Mouse (Mus musculus): ENCODE measurements around the gene Man2b1. TPM values are rescaled to one million over a fixed set of nuclear protein-coding genes. Genes with fewer than 3 reads are reported as not detected.
"Not testable (repeated sequence)": the region's sequence is repeated elsewhere in the genome, so short reads cannot be mapped to it uniquely, and the experiment has no call there.

Gene Man2b1
- total RNA-seq, 2 experiments from 2014 or later = 43.2 to 51.8 TPM

- DNase-seq (ENCODE audit: low spot score in 2 of 2) = no peak
Measured at GRCm38 (mm10) chr8:85072364-85072929, 10.6 kb upstream of the Man2b1 start.

- no peak for DNase-seq (ENCODE audit: low spot score in 2 of 2)
Measured at GRCm38 (mm10) chr8:85073041-85073612, 9.9 kb upstream of the Man2b1 start.

- no peak for DNase-seq (ENCODE audit: low spot score in 2 of 2)
Measured at GRCm38 (mm10) chr8:85074167-85074566, 8.9 kb upstream of the Man2b1 start.

- DNase-seq (ENCODE audit: low spot score in 2 of 2) = no peak
Measured at GRCm38 (mm10) chr8:85074617-85075016, 8.5 kb upstream of the Man2b1 start.

- DNase-seq (ENCODE audit: low spot score in 2 of 2) = no peak
Measured at GRCm38 (mm10) chr8:85076001-85076400, 7.1 kb upstream of the Man2b1 start.

GRCm38 (mm10) chr8:85076993-85077392 is 6.1 kb upstream of the Man2b1 start:
- DNase-seq (ENCODE audit: low spot score in 2 of 2) = peak; percentile 67 to 70

- DNase-seq (ENCODE audit: low spot score in 2 of 2) = peak in 1 of 2 experiments; percentile 55
Measured at GRCm38 (mm10) chr8:85080214-85080531, 2.9 kb upstream of the Man2b1 start.

GRCm38 (mm10) chr8:85080532-85081215 is 2.4 kb upstream of the Man2b1 start, which contains the start of gene Wdr83os:
TSS of gene Wdr83os (plus strand) at chr8:85080740.
- peak; percentile 47 to 57 for DNase-seq (ENCODE audit: low spot score in 2 of 2)

- DNase-seq (ENCODE audit: low spot score in 2 of 2) = peak in 1 of 2 experiments; percentile 38
Measured at GRCm38 (mm10) chr8:85081216-85081555, 1.9 kb upstream of the Man2b1 start, which contains the start of gene Wdr83. TSS of gene Wdr83 (minus strand) at chr8:85081306.

- not testable (repeated sequence) for DNase-seq (ENCODE audit: low spot score in 2 of 2)
Measured at GRCm38 (mm10) chr8:85082169-85082568, 901 bp upstream of the Man2b1 start.

- no peak for DNase-seq (ENCODE audit: low spot score in 2 of 2)
Measured at GRCm38 (mm10) chr8:85084633-85085032, 1.6 kb downstream of the Man2b1 start.

- no peak for DNase-seq (ENCODE audit: low spot score in 2 of 2)
Measured at GRCm38 (mm10) chr8:85086238-85086637, 3.2 kb downstream of the Man2b1 start.

- no peak for DNase-seq (ENCODE audit: low spot score in 2 of 2)
Measured at GRCm38 (mm10) chr8:85088771-85089170, 5.7 kb downstream of the Man2b1 start.

GRCm38 (mm10) chr8:85090856-85091255 is 7.8 kb downstream of the Man2b1 start:
- DNase-seq (ENCODE audit: low spot score in 2 of 2) = no peak

GRCm38 (mm10) chr8:85091526-85092090 is 8.5 kb downstream of the Man2b1 start:
- DNase-seq (ENCODE audit: low spot score in 2 of 2) = no peak

- DNase-seq (ENCODE audit: low spot score in 2 of 2) = no peak
Measured at GRCm38 (mm10) chr8:85095051-85095450, 12.0 kb downstream of the Man2b1 start.

GRCm38 (mm10) chr8:85095566-85095965 is 12.5 kb downstream of the Man2b1 start:
- DNase-seq (ENCODE audit: low spot score in 2 of 2) = no peak

- no peak for DNase-seq (ENCODE audit: low spot score in 2 of 2)
Measured at GRCm38 (mm10) chr8:85096196-85096595, 13.1 kb downstream of the Man2b1 start.

GRCm38 (mm10) chr8:85096850-85097249 is 13.8 kb downstream of the Man2b1 start:
- DNase-seq (ENCODE audit: low spot score in 2 of 2) = no peak

GRCm38 (mm10) chr8:85100076-85100665 is 17.1 kb downstream of the Man2b1 start:
- DNase-seq (ENCODE audit: low spot score in 2 of 2) = no peak

GRCm38 (mm10) chr8:85113241-85113640 is 30.2 kb downstream of the Man2b1 start:
- DNase-seq (ENCODE audit: low spot score in 2 of 2) = no peak

- DNase-seq (ENCODE audit: low spot score in 2 of 2) = no peak
Measured at GRCm38 (mm10) chr8:85115501-85115900, 32.4 kb downstream of the Man2b1 start.
